21 mouse cellular contexts compared by ENCODE assay signal in the genomic region with DNA sequence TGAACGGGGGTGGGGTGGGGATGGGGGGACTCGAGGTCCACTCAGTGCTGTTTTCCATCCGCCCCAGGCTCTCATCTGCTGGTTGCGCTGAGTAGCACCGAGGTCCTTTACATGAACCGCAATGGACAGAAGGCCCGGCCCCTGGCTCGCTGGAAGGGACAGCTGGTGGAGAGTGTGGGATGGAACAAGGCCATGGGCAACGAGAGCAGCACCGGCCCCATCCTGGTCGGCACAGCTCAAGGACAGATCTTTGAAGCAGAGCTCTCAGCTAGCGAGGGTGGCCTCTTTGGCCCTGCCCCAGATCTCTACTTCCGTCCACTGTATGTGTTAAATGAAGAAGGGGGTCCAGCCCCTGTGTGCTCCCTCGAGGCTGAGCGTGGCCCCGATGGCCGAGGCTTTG. TPM values are rescaled to one million over a fixed set of nuclear protein-coding genes. Genes with fewer than 3 reads are reported as not detected.
A peak's percentile ranks its signal among the peaks of the same experiment; 100 is the strongest.
DNase-seq lines count a peak whose midpoint lies in the region; ATAC-seq and TF ChIP-seq lines count a peak whose summit lies in the region.
"Had no signal": no experiment of that assay in that cellular context is flagged by ENCODE, and none has a peak within 500 bp of the region (broad histone marks: within the 10 kb centered on the region; RNA-seq: fewer than 3 reads in every experiment).

No protein-coding gene starts in this region.

- H3K27ac ChIP-seq in heart, embryonic 12.5 days (ENCODE audit: poor library complexity, severe bottlenecking): no peak overlapping the region
- H3K27ac ChIP-seq in thymus, adult 2 months (ENCODE audit: control insufficient read depth, insufficient read depth, low read length): no peak overlapping the region
- H3K27ac ChIP-seq: embryonic facial prominence, embryonic 12.5 days; forebrain, embryonic 12.5 days; hindbrain, embryonic 15.5 days had no signal

- no peaks in the 10 kb centered on the region for H3K27me3 ChIP-seq in heart, embryonic 12.5 days (replicated peaks)
- H3K27me3 ChIP-seq in thymus, adult 2 months (ENCODE audit: control insufficient read depth, insufficient read depth, low read length): no peaks in the 10 kb centered on the region
- H3K27me3 ChIP-seq: embryonic facial prominence, embryonic 12.5 days; forebrain, embryonic 12.5 days; hindbrain, embryonic 15.5 days had no signal

- no peaks in the 10 kb centered on the region for H3K9me3 ChIP-seq in heart, embryonic 12.5 days (replicated peaks)
- H3K9me3 ChIP-seq: embryonic facial prominence, embryonic 12.5 days; forebrain, embryonic 12.5 days; hindbrain, embryonic 15.5 days had no signal

- H3K4me1 ChIP-seq in heart, embryonic 12.5 days (replicated peaks): peaks cover 10% of the 10 kb centered on the region
- peaks cover 11% of the 10 kb centered on the region for H3K4me1 ChIP-seq in thymus, adult 2 months (replicated peaks; ENCODE audit: control insufficient read depth, insufficient read depth, low read length)

- no peak for TF ChIP-seq POLR2A in thymus, adult 2 months (IDR thresholded peaks at IDR 0.05; ENCODE audit: control insufficient read depth, extremely low read depth, insufficient read depth, low read length, poor library complexity)

- 92% methylated on average over 17 of the region's 17 CpGs for WGBS in heart, embryonic 12.5 days
- WGBS in thymus, adult 2 months: 96% methylated on average over 17 of the region's 17 CpGs

- no peak overlapping the region for H3K4me2 ChIP-seq in heart, embryonic 12.5 days
- H3K4me2 ChIP-seq: embryonic facial prominence, embryonic 12.5 days; forebrain, embryonic 12.5 days; hindbrain, embryonic 15.5 days had no signal

- TF ChIP-seq CTCF in thymus, adult 2 months (IDR thresholded peaks at IDR 0.05; ENCODE audit: borderline replicate concordance, control insufficient read depth, extremely low read depth, insufficient read depth, low read length, poor library complexity): no peak

- no peak overlapping the region for H3K9ac ChIP-seq in heart, embryonic 12.5 days
- H3K9ac ChIP-seq: embryonic facial prominence, embryonic 12.5 days; forebrain, embryonic 12.5 days; hindbrain, embryonic 15.5 days had no signal

- ATAC-seq in heart, embryonic 12.5 days (ENCODE audit: insufficient number of reproducible peaks, low FRiP score): no peak

- peak; percentile 46 for DNase-seq in adrenal gland, adult 2 months
- no peak for DNase-seq in adrenal gland, adult 18-20 months (ENCODE audit: low spot score in 2 of 2)
- peak; percentile 89 for DNase-seq in heart, adult 11 months
- peak; percentile 72 to 74 for DNase-seq in cerebellum, postnatal 10 days
- DNase-seq in left cerebral cortex, postnatal 10 days (ENCODE audit: extremely low spot score in 1 of 2, low spot score in 2 of 2): no peak
- no peak for DNase-seq in thymus, adult 2 months
- DNase-seq: heart, postnatal 4 days; kidney, adult 8-10 months; kidney, postnatal 10 days; lung, postnatal 4 days; midbrain, embryonic 14.5 days; right cerebral cortex, postnatal 14 days; thymus, postnatal 14 days had no signal

- H3K36me3 ChIP-seq in heart, embryonic 12.5 days: peaks cover 73% of the 10 kb centered on the region
- H3K36me3 ChIP-seq in thymus, adult 2 months (ENCODE audit: control insufficient read depth, insufficient read depth, low read length): peaks cover 15% of the 10 kb centered on the region

- intact Hi-C loops in left cerebral cortex, postnatal 10 days (cut with DNase I): no loop called here

- H3K4me3 ChIP-seq in heart, embryonic 12.5 days: no peak overlapping the region
- H3K4me3 ChIP-seq in thymus, adult 2 months (ENCODE audit: control insufficient read depth, insufficient read depth, low read length): no peak overlapping the region
- H3K4me3 ChIP-seq: embryonic facial prominence, embryonic 12.5 days; erythroblast, embryonic 14.5 days; forebrain, embryonic 12.5 days; hindbrain, embryonic 15.5 days had no signal

RNA-seq across cellular contexts. Expression of a gene that starts 4.3 kb away (rescaled TPM):
- 10 to 100 TPM; 21.2 to 22.0 TPM for total RNA-seq in adrenal gland, adult 2 months (2021)
- polyA plus RNA-seq in adrenal gland, adult 2 months (2012; rRNA removed): 27.6 and 30.1 TPM in 2 replicates
- total RNA-seq in adrenal gland, adult 18-20 months (2021): 10 to 100 TPM; 24.0 TPM
- 15.2 and 15.8 TPM in 2 replicates for polyA plus RNA-seq in heart, embryonic 12.5 days (2016; fragmentation: Nextera tagmentation; extraction: Ambion mirVana)
- total RNA-seq in left cerebral cortex, postnatal 10 days (2021): 10 to 100 TPM; 33.7 to 33.8 TPM
- polyA plus RNA-seq in thymus, adult 2 months (2012; rRNA removed): 28.4 and 30.5 TPM in 2 replicates

RNA-seq across cellular contexts. Expression of a gene that starts 21.8 kb away (rescaled TPM):
- 1 to 10 TPM in 1 of 2 experiments, under 1 TPM in 1; 0.23 to 2.2 TPM for total RNA-seq in adrenal gland, adult 2 months (2021)
- 0.34 and 0.91 TPM in 2 replicates for polyA plus RNA-seq in adrenal gland, adult 2 months (2012; rRNA removed)
- under 1 TPM; 0.17 to 0.74 TPM for total RNA-seq in adrenal gland, adult 18-20 months (2021)
- 0.10 and 0.13 TPM in 2 replicates for polyA plus RNA-seq in heart, embryonic 12.5 days (2016; fragmentation: Nextera tagmentation; extraction: Ambion mirVana)
- 10 to 100 TPM; 14.3 to 16.3 TPM for total RNA-seq in left cerebral cortex, postnatal 10 days (2021)
- 2.6 and 3.5 TPM in 2 replicates for polyA plus RNA-seq in thymus, adult 2 months (2012; rRNA removed)
- total RNA-seq: gastrocnemius, adult 18-20 months; heart, postnatal 4 days; liver, adult 2 months; megakaryocyte-erythroid progenitor cell, adult 5-6 weeks had no signal
- polyA plus RNA-seq: erythroblast, embryonic 14.5 days; liver, adult 2 months had no signal

RNA-seq across cellular contexts. Expression of a gene that starts 32.7 kb away (rescaled TPM):
- total RNA-seq in adrenal gland, adult 2 months (2021): 1 to 10 TPM; 5.8 to 9.8 TPM
- polyA plus RNA-seq in adrenal gland, adult 2 months (2012; rRNA removed): 14.9 and 16.0 TPM in 2 replicates
- 10 to 100 TPM in 1 of 2 experiments, 1 to 10 TPM in 1; 9.7 to 10.5 TPM for total RNA-seq in adrenal gland, adult 18-20 months (2021)
- 6.5 and 6.8 TPM in 2 replicates for polyA plus RNA-seq in heart, embryonic 12.5 days (2016; fragmentation: Nextera tagmentation; extraction: Ambion mirVana)
- total RNA-seq in left cerebral cortex, postnatal 10 days (2021): 1 to 10 TPM; 5.5 to 6.7 TPM
- polyA plus RNA-seq in thymus, adult 2 months (2012; rRNA removed): 17.6 and 18.9 TPM in 2 replicates
- total RNA-seq: megakaryocyte-erythroid progenitor cell, adult 5-6 weeks had no signal

RNA-seq across cellular contexts. Expression of a gene that starts 55.7 kb away (rescaled TPM):
- 1 to 10 TPM; 1.8 to 3.4 TPM for total RNA-seq in adrenal gland, adult 2 months (2021)
- 1.9 and 2.9 TPM in 2 replicates for polyA plus RNA-seq in adrenal gland, adult 2 months (2012; rRNA removed)
- total RNA-seq in adrenal gland, adult 18-20 months (2021): 1 to 10 TPM; 1.6 to 2.1 TPM
- 0.82 and 1.00 TPM in 2 replicates for polyA plus RNA-seq in heart, embryonic 12.5 days (2016; fragmentation: Nextera tagmentation; extraction: Ambion mirVana)
- 1 to 10 TPM in 1 of 2 experiments, under 1 TPM in 1; 0.28 to 1.4 TPM for total RNA-seq in left cerebral cortex, postnatal 10 days (2021)
- 21.2 and 22.0 TPM in 2 replicates for polyA plus RNA-seq in thymus, adult 2 months (2012; rRNA removed)
- total RNA-seq: gastrocnemius, adult 18-20 months; heart, postnatal 4 days; megakaryocyte-erythroid progenitor cell, adult 5-6 weeks had no signal
- polyA plus RNA-seq: erythroblast, embryonic 14.5 days had no signal

RNA-seq across cellular contexts. Expression of a gene that starts 58.2 kb away (rescaled TPM):
- 10 to 100 TPM in 1 of 2 experiments, 1 to 10 TPM in 1; 3.1 to 28.4 TPM for total RNA-seq in adrenal gland, adult 2 months (2021)
- 12.8 and 21.4 TPM in 2 replicates for polyA plus RNA-seq in adrenal gland, adult 2 months (2012; rRNA removed)
- 10 to 100 TPM in 1 of 2 experiments, 1 to 10 TPM in 1; 3.7 to 13.2 TPM for total RNA-seq in adrenal gland, adult 18-20 months (2021)
- 0.12 and 0.31 TPM in 2 replicates for polyA plus RNA-seq in heart, embryonic 12.5 days (2016; fragmentation: Nextera tagmentation; extraction: Ambion mirVana)
- 10 to 100 TPM; 10.1 to 10.6 TPM for total RNA-seq in left cerebral cortex, postnatal 10 days (2021)
- 1.1 TPM in 2 replicates for polyA plus RNA-seq in thymus, adult 2 months (2012; rRNA removed)
- total RNA-seq: megakaryocyte-erythroid progenitor cell, adult 5-6 weeks had no signal

Comparison
In these comparisons a context has a peak if more than half of its experiments do, and no peak if none do; other contexts are left out.
1. DNase-seq: peak in adrenal gland, adult 2 months (single experiment), heart, adult 11 months (single experiment) and cerebellum, postnatal 10 days (2 of 2); none in adrenal gland, adult 18-20 months (0 of 2), left cerebral cortex, postnatal 10 days (0 of 2) and thymus, adult 2 months (single experiment).
2. RNA of a gene that starts 21.8 kb away (total RNA-seq): 14.3 to 16.3 TPM in left cerebral cortex, postnatal 10 days; 0.23 to 2.2 TPM in adrenal gland, adult 2 months and 0.17 to 0.74 TPM in adrenal gland, adult 18-20 months; every median in the first group is over 4 times any median in the second.